ENCODE assay signal across 20 mouse cellular contexts in genomic region chr11:5272536-5273234, GRCm38 (mm10). TPM values are rescaled to one million over a fixed set of nuclear protein-coding genes. Genes with fewer than 3 reads are reported as not detected.
A peak's percentile ranks its signal among the peaks of the same experiment; 100 is the strongest.
DNase-seq lines count a peak whose midpoint lies in the region; ATAC-seq lines count a peak whose summit lies in the region.
"Had no signal": no experiment of that assay in that cellular context is flagged by ENCODE, and none has a peak within 500 bp of the region (broad histone marks: within the 10 kb centered on the region; RNA-seq: fewer than 3 reads in every experiment).

No protein-coding gene starts in this region.

- H3K9ac ChIP-seq in forebrain, embryonic 12.5 days, result no peak overlapping the region
- H3K9ac ChIP-seq in neural tube, embryonic 12.5 days, result no peak overlapping the region
- no peak overlapping the region for H3K9ac ChIP-seq in embryonic facial prominence, embryonic 15.5 days
- no peak overlapping the region for H3K9ac ChIP-seq in neural tube, embryonic 15.5 days (replicated peaks)
- H3K9ac ChIP-seq: lung, embryonic 14.5 days had no signal

- DNase-seq in forebrain, embryonic 10.5 days (ENCODE audit: extremely low spot score, low spot score), result no peak
- no peak for DNase-seq in neural tube, embryonic 10.5 days (ENCODE audit: extremely low spot score, low spot score)
- no peak for DNase-seq in cerebellum, adult 11 months
- DNase-seq in heart, adult 8-10 months (ENCODE audit: low spot score), result no peak
- DNase-seq: adrenal gland, postnatal 36 days; cerebellum, adult 9-10 months; embryo, embryonic 11 days; gastrocnemius, postnatal 10 days; left cerebral cortex, postnatal 4 days; lung, embryonic 14.5 days; retina, postnatal 1 day had no signal

- H3K27ac ChIP-seq in forebrain, embryonic 10.5 days, result 0 out of 2 replicates have a peak overlapping the region, but pooled peaks have one; percentile 11
- H3K27ac ChIP-seq in forebrain, embryonic 12.5 days, result no peak overlapping the region; the same call in 1 of the 2 replicates
- H3K27ac ChIP-seq in neural tube, embryonic 12.5 days, result no peak overlapping the region
- peak overlapping the region; percentile 73 for H3K27ac ChIP-seq in embryonic facial prominence, embryonic 15.5 days (replicated peaks)
- peak overlapping the region; percentile 63; the same call in 1 of the 2 replicates for H3K27ac ChIP-seq in neural tube, embryonic 15.5 days (replicated peaks)
- H3K27ac ChIP-seq: kidney, postnatal 0 days; layer of hippocampus, adult 2 months; macrophage had no signal

- WGBS in forebrain, embryonic 10.5 days, result 86% methylated on average over 9 of the region's 9 CpGs
- 74% methylated on average over 9 of the region's 9 CpGs for whole genome bisulfite sequencing in forebrain, embryonic 12.5 days
- 71% methylated on average over 9 of the region's 9 CpGs for WGBS in neural tube, embryonic 12.5 days
- 78% methylated on average over 9 of the region's 9 CpGs for WGBS in embryonic facial prominence, embryonic 15.5 days
- 72% methylated on average over 9 of the region's 9 CpGs for WGBS in neural tube, embryonic 15.5 days

- H3K4me2 ChIP-seq in forebrain, embryonic 12.5 days, result no peak overlapping the region
- no peak overlapping the region for H3K4me2 ChIP-seq in neural tube, embryonic 12.5 days (replicated peaks)
- H3K4me2 ChIP-seq in embryonic facial prominence, embryonic 15.5 days (replicated peaks), result no peak overlapping the region
- H3K4me2 ChIP-seq in neural tube, embryonic 15.5 days, result no peak overlapping the region
- H3K4me2 ChIP-seq: hindbrain, embryonic 14.5 days; lung, embryonic 14.5 days had no signal

- H3K4me1 ChIP-seq in forebrain, embryonic 10.5 days, result peaks cover 25% of the 10 kb centered on the region
- peaks cover 21% of the 10 kb centered on the region for H3K4me1 ChIP-seq in forebrain, embryonic 12.5 days
- peaks cover 13% of the 10 kb centered on the region for H3K4me1 ChIP-seq in neural tube, embryonic 12.5 days
- peaks cover 25% of the 10 kb centered on the region for H3K4me1 ChIP-seq in embryonic facial prominence, embryonic 15.5 days
- peaks cover 15% of the 10 kb centered on the region for H3K4me1 ChIP-seq in neural tube, embryonic 15.5 days

- no peak for ATAC-seq in forebrain, embryonic 12.5 days (ENCODE audit: low FRiP score)
- 0 out of 2 replicates have a peak, but pooled peaks have one; percentile 33 for ATAC-seq in neural tube, embryonic 12.5 days (ENCODE audit: low FRiP score, low read depth)
- ATAC-seq in embryonic facial prominence, embryonic 15.5 days (ENCODE audit: insufficient number of reproducible peaks, low FRiP score, low TSS enrichment, low read depth), result no peak
- ATAC-seq in neural tube, embryonic 15.5 days (ENCODE audit: low FRiP score), result no peak
- ATAC-seq: intestine, embryonic 16.5 days had no signal

- no peaks in the 10 kb centered on the region for H3K9me3 ChIP-seq in forebrain, embryonic 10.5 days
- no peaks in the 10 kb centered on the region for H3K9me3 ChIP-seq in forebrain, embryonic 12.5 days
- H3K9me3 ChIP-seq in neural tube, embryonic 12.5 days, result no peaks in the 10 kb centered on the region
- H3K9me3 ChIP-seq in embryonic facial prominence, embryonic 15.5 days (replicated peaks), result no peaks in the 10 kb centered on the region
- H3K9me3 ChIP-seq in neural tube, embryonic 15.5 days (replicated peaks), result no peaks in the 10 kb centered on the region

- no peaks in the 10 kb centered on the region for H3K27me3 ChIP-seq in forebrain, embryonic 10.5 days (ENCODE audit: poor library complexity, severe bottlenecking)
- no peaks in the 10 kb centered on the region for H3K27me3 ChIP-seq in forebrain, embryonic 12.5 days
- H3K27me3 ChIP-seq in neural tube, embryonic 12.5 days (replicated peaks), result no peaks in the 10 kb centered on the region
- no peaks in the 10 kb centered on the region for H3K27me3 ChIP-seq in embryonic facial prominence, embryonic 15.5 days
- no peaks in the 10 kb centered on the region for H3K27me3 ChIP-seq in neural tube, embryonic 15.5 days (replicated peaks)

- H3K4me3 ChIP-seq in forebrain, embryonic 10.5 days, result no peak overlapping the region
- no peak overlapping the region for H3K4me3 ChIP-seq in forebrain, embryonic 12.5 days (replicated peaks)
- H3K4me3 ChIP-seq in neural tube, embryonic 12.5 days, result no peak overlapping the region
- no peak overlapping the region for H3K4me3 ChIP-seq in embryonic facial prominence, embryonic 15.5 days (replicated peaks)
- H3K4me3 ChIP-seq in neural tube, embryonic 15.5 days (replicated peaks), result no peak overlapping the region
- H3K4me3 ChIP-seq: layer of hippocampus, adult 2 months had no signal

- H3K36me3 ChIP-seq in forebrain, embryonic 10.5 days (replicated peaks), result no peaks in the 10 kb centered on the region; the same call in 1 of the 2 replicates
- no peaks in the 10 kb centered on the region; the same call in 1 of the 2 replicates for H3K36me3 ChIP-seq in forebrain, embryonic 12.5 days (replicated peaks)
- H3K36me3 ChIP-seq in neural tube, embryonic 12.5 days, result no peaks in the 10 kb centered on the region
- H3K36me3 ChIP-seq in embryonic facial prominence, embryonic 15.5 days, result no peaks in the 10 kb centered on the region
- H3K36me3 ChIP-seq in neural tube, embryonic 15.5 days, result no peaks in the 10 kb centered on the region

RNA-seq across cellular contexts. Expression of gene Kremen1, which starts 11.3 kb away (rescaled TPM):
- polyA plus RNA-seq in forebrain, embryonic 10.5 days (2016; fragmentation: Nextera tagmentation; extraction: Ambion mirVana), result 11.4 TPM in 2 replicates
- 11.9 and 12.0 TPM in 2 replicates for polyA plus RNA-seq in forebrain, embryonic 12.5 days (2016; fragmentation: Nextera tagmentation; extraction: Ambion mirVana)
- 14.6 and 15.5 TPM in 2 replicates for polyA plus RNA-seq in neural tube, embryonic 12.5 days (2016; fragmentation: Nextera tagmentation; extraction: Ambion mirVana)
- 39.5 and 40.5 TPM in 2 replicates for polyA plus RNA-seq in embryonic facial prominence, embryonic 15.5 days (2015; fragmentation: Nextera tagmentation; extraction: Ambion mirVana)
- polyA plus RNA-seq in neural tube, embryonic 15.5 days (2015; fragmentation: Nextera tagmentation; extraction: Ambion mirVana), result 5.7 and 10.2 TPM in 2 replicates
- 100 to 1,000 TPM in 2 of 4 experiments, 10 to 100 TPM in 2; 86.5 to 107 (median 100) TPM for total RNA-seq in heart, adult 8-10 months (2022)

Comparison
In these comparisons a context has a peak if more than half of its experiments do, and no peak if none do; other contexts are left out.
1. H3K27ac ChIP-seq: peak in forebrain, embryonic 10.5 days (single experiment), embryonic facial prominence, embryonic 15.5 days (single experiment) and neural tube, embryonic 15.5 days (single experiment); none in forebrain, embryonic 12.5 days (single experiment) and neural tube, embryonic 12.5 days (single experiment).